Mouse (Mus musculus): ENCODE measurements around the gene Nt5c2. TPM values are rescaled to one million over a fixed set of nuclear protein-coding genes. Genes with fewer than 3 reads are reported as not detected.

Nt5c2 gene
- polyA plus RNA-seq, 1 experiment = 0.55 TPM

- TF ChIP-seq TAL1 (IDR thresholded peaks at IDR 0.05; ENCODE audit: low read length) (no peak), GATA1 (IDR thresholded peaks at IDR 0.05; ENCODE audit: low read length) (no peak)
- Histone ChIP-seq H3K4me3 (replicated peaks) (no peak overlapping the region), H3K4me1 (ENCODE audit: control insufficient read depth) (peaks cover 21% of the 10 kb centered on the region), H3K27me3 (ENCODE audit: control insufficient read depth) (no peaks in the 10 kb centered on the region), H3K9me3 (ENCODE audit: control insufficient read depth, low read length) (no peaks in the 10 kb centered on the region), H3K36me3 (ENCODE audit: control insufficient read depth) (peaks cover 59% of the 10 kb centered on the region)
These were observed 143.3 kb downstream of the Nt5c2 start for GRCm38 (mm10) chr19:46871651-46872050.

- peaks cover 25% of the 10 kb centered on the region for H3K4me1 ChIP-seq (ENCODE audit: control insufficient read depth)
- TF ChIP-seq TAL1 (IDR thresholded peaks at IDR 0.05; ENCODE audit: low read length) = no peak
- TF ChIP-seq GATA1 (IDR thresholded peaks at IDR 0.05; ENCODE audit: low read length) = no peak
- H3K36me3 ChIP-seq (ENCODE audit: control insufficient read depth) = peaks cover 64% of the 10 kb centered on the region
- no peak overlapping the region for H3K4me3 ChIP-seq (replicated peaks)
- H3K27me3 ChIP-seq (ENCODE audit: control insufficient read depth) = no peaks in the 10 kb centered on the region
- H3K9me3 ChIP-seq (ENCODE audit: control insufficient read depth, low read length) = no peaks in the 10 kb centered on the region
These were observed 143.9 kb downstream of the Nt5c2 start for GRCm38 (mm10) chr19:46871096-46871495.

DNA sequence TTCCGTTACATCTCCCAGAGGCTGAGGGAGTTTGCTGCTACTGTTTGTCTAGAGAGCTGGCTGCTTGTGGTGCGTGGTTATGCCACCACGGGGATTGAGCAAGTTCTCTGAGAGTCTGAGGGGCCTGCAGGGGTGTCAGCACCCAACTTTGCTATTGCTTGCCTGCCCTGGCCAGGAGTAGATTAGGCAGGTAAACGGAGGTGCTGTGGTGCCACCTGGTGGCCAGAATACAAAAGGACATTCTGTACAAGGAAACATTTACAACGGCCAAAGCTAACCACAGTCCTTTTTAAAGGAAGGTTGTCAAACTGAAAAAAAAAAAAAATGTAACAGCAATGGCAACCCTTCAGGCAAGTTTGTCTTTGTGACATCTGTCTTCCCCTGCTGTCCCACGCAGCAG is 145.4 kb downstream of the Nt5c2 start:
- no peaks in the 10 kb centered on the region for H3K27me3 ChIP-seq (ENCODE audit: control insufficient read depth)

GRCm38 (mm10) chr19:46869049-46869448 is 145.9 kb downstream of the Nt5c2 start:
- TF ChIP-seq GATA1 (IDR thresholded peaks at IDR 0.05; ENCODE audit: low read length) (no peak), TAL1 (IDR thresholded peaks at IDR 0.05; ENCODE audit: low read length) (no peak)
- Histone ChIP-seq H3K9me3 (ENCODE audit: control insufficient read depth, low read length) (no peaks in the 10 kb centered on the region), H3K36me3 (ENCODE audit: control insufficient read depth) (peaks cover 68% of the 10 kb centered on the region), H3K4me3 (replicated peaks) (no peak overlapping the region), H3K4me1 (ENCODE audit: control insufficient read depth) (peaks cover 39% of the 10 kb centered on the region), H3K27me3 (ENCODE audit: control insufficient read depth) (no peaks in the 10 kb centered on the region)

More for the DNA sequence above, 145.4 kb downstream of the Nt5c2 start:
- Histone ChIP-seq H3K4me3 (replicated peaks) (no peak overlapping the region), H3K4me1 (ENCODE audit: control insufficient read depth) (peaks cover 36% of the 10 kb centered on the region), H3K9me3 (ENCODE audit: control insufficient read depth, low read length) (no peaks in the 10 kb centered on the region), H3K36me3 (ENCODE audit: control insufficient read depth) (peaks cover 71% of the 10 kb centered on the region)
- no peak for TF ChIP-seq TAL1 (IDR thresholded peaks at IDR 0.05; ENCODE audit: low read length)
- no peak for TF ChIP-seq GATA1 (IDR thresholded peaks at IDR 0.05; ENCODE audit: low read length)

DNA sequence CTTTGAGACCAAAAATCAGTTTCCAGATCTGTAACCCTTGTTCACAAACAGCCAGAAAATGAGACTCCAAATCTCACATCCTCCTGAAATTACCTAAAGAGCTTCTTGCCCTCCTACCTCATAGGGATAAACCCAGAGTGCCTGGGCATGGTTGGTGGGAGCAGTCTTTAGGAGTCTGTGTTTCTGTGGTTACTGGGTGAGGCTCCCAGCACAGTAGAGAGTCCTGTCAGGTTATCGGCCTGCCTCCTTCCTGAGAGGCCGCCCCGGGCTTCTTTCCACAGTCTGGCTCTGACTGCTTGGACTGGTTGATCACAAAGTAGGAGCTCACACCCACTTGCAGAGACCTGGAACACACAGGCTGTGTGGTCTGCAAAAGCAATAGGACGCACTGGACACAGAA is 149.6 kb downstream of the Nt5c2 start:
- Histone ChIP-seq H3K27me3 (ENCODE audit: control insufficient read depth) (no peaks in the 10 kb centered on the region), H3K36me3 (ENCODE audit: control insufficient read depth) (peaks cover 63% of the 10 kb centered on the region), H3K4me3 (replicated peaks) (no peak overlapping the region), H3K9me3 (ENCODE audit: control insufficient read depth, low read length) (no peaks in the 10 kb centered on the region), H3K4me1 (ENCODE audit: control insufficient read depth) (peaks cover 70% of the 10 kb centered on the region)
- TF ChIP-seq TAL1 (IDR thresholded peaks at IDR 0.05; ENCODE audit: low read length) (no peak), GATA1 (IDR thresholded peaks at IDR 0.05; ENCODE audit: low read length) (no peak)

GRCm38 (mm10) chr19:46864731-46865331 is 150.1 kb downstream of the Nt5c2 start:
- H3K9me3 ChIP-seq (ENCODE audit: control insufficient read depth, low read length) = no peaks in the 10 kb centered on the region
- H3K36me3 ChIP-seq (ENCODE audit: control insufficient read depth) = peaks cover 62% of the 10 kb centered on the region
- TF ChIP-seq GATA1 (IDR thresholded peaks at IDR 0.05; ENCODE audit: low read length) (peak; percentile 47; the same call in 1 of the 2 replicates), TAL1 (IDR thresholded peaks at IDR 0.05; ENCODE audit: low read length) (peak; percentile 38; the same call in 2 of the 3 replicates)
- peaks cover 74% of the 10 kb centered on the region for H3K4me1 ChIP-seq (ENCODE audit: control insufficient read depth)
- peak overlapping the region; percentile 3 for H3K4me3 ChIP-seq (replicated peaks)
- H3K27me3 ChIP-seq (ENCODE audit: control insufficient read depth) = no peaks in the 10 kb centered on the region

- H3K9me3 ChIP-seq (ENCODE audit: control insufficient read depth, low read length) = no peaks in the 10 kb centered on the region
- no peak overlapping the region for H3K4me3 ChIP-seq (replicated peaks)
- peaks cover 77% of the 10 kb centered on the region for H3K4me1 ChIP-seq (ENCODE audit: control insufficient read depth)
- no peaks in the 10 kb centered on the region for H3K27me3 ChIP-seq (ENCODE audit: control insufficient read depth)
- H3K36me3 ChIP-seq (ENCODE audit: control insufficient read depth) = peaks cover 67% of the 10 kb centered on the region
- TF ChIP-seq GATA1 (IDR thresholded peaks at IDR 0.05; ENCODE audit: low read length) = no peak
- TF ChIP-seq TAL1 (IDR thresholded peaks at IDR 0.05; ENCODE audit: low read length) = no peak
These were observed 150.9 kb downstream of the Nt5c2 start for GRCm38 (mm10) chr19:46864079-46864478.

- Histone ChIP-seq H3K4me3 (replicated peaks) (peak overlapping the region; percentile 0), H3K27me3 (ENCODE audit: control insufficient read depth) (no peaks in the 10 kb centered on the region), H3K9me3 (ENCODE audit: control insufficient read depth, low read length) (no peaks in the 10 kb centered on the region), H3K4me1 (ENCODE audit: control insufficient read depth) (peaks cover 71% of the 10 kb centered on the region), H3K36me3 (ENCODE audit: control insufficient read depth) (peaks cover 67% of the 10 kb centered on the region)
- no peak for TF ChIP-seq GATA1 (IDR thresholded peaks at IDR 0.05; ENCODE audit: low read length)
- TF ChIP-seq TAL1 (IDR thresholded peaks at IDR 0.05; ENCODE audit: low read length) = no peak
These were observed 151.6 kb downstream of the Nt5c2 start for GRCm38 (mm10) chr19:46863236-46863927.

DNA sequence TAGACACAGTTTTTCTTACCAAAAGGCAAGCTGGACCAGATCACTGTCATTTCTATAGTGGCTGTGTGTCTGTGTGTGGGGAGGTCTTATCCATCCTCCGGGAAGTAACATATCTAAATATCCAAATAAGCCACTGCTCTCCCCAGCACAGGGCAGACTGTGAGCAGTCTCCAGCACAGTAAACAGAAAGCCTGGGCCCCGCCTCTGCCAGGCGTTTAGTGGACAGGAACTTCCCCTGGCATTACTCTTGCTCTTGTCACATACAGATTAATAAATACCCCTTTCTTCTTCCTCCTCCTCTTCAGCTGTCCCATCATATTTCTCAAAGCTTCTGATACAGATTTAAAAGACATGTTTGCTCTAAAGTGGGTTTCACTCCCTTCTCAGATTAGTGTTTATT is 152.4 kb downstream of the Nt5c2 start:
- Histone ChIP-seq H3K27me3 (ENCODE audit: control insufficient read depth) (no peaks in the 10 kb centered on the region), H3K36me3 (ENCODE audit: control insufficient read depth) (peaks cover 67% of the 10 kb centered on the region), H3K4me1 (ENCODE audit: control insufficient read depth) (peaks cover 74% of the 10 kb centered on the region), H3K9me3 (ENCODE audit: control insufficient read depth, low read length) (no peaks in the 10 kb centered on the region), H3K4me3 (replicated peaks) (no peak overlapping the region)
- TF ChIP-seq GATA1 (IDR thresholded peaks at IDR 0.05; ENCODE audit: low read length) (no peak), TAL1 (IDR thresholded peaks at IDR 0.05; ENCODE audit: low read length) (no peak)
